Mouse (Mus musculus) lung, embryonic 16.5 days (tissue): ENCODE data around the gene Atp8b3. TPM values are rescaled to one million over a fixed set of nuclear protein-coding genes. Genes with fewer than 3 reads are reported as not detected.

Source experiments
- ATAC-seq: fragments of 200-750 bp; cut with Nextera tagmentation; 2 replicates; pipeline ENCODE4 v1.8.0; 2017; ENCODE audit warnings: low read depth, mild to moderate bottlenecking, moderate library complexity
- H3K27ac ChIP-seq: fragments of 300-500 bp; sonication (generic); 2 replicates; pipeline ENCODE4 v1.5.1; 2014; ENCODE audit warnings: mild to moderate bottlenecking, control low read depth, low read length
- H3K27me3 ChIP-seq: fragments of 300-500 bp; sonication (generic); 2 replicates; pipeline ENCODE4 v1.6.1; 2014; ENCODE audit warnings: low read depth, low read length, mixed read lengths; ENCODE audit not compliant: control insufficient read depth, insufficient read depth
- H3K36me3 ChIP-seq: fragments of 300-500 bp; sonication (generic); 2 replicates; pipeline ENCODE4 v1.6.1; 2014; ENCODE audit warnings: low read length; ENCODE audit not compliant: control insufficient read depth, insufficient read depth
- H3K4me1 ChIP-seq: fragments of 300-500 bp; sonication (generic); replicated peaks from 2 replicates; pipeline ENCODE4 v1.6.1; 2014; ENCODE audit warnings: low read length, mixed read lengths; ENCODE audit not compliant: control insufficient read depth, insufficient read depth
- H3K4me2 ChIP-seq: fragments of 300-500 bp; sonication (generic); 2 replicates; pipeline ENCODE4 v1.6.1; 2014; ENCODE audit warnings: low read depth, low read length, control low read depth
- H3K4me3 ChIP-seq: fragments of 300-500 bp; sonication (generic); 2 replicates; pipeline ENCODE4 v1.5.1; 2014; ENCODE audit warnings: mild to moderate bottlenecking, low read length, control low read depth
- H3K9ac ChIP-seq: fragments of 300-500 bp; sonication (generic); 2 replicates; pipeline ENCODE4 v1.6.1; 2014; ENCODE audit warnings: low read length, control low read depth
- H3K9me3 ChIP-seq: fragments of 300-500 bp; sonication (generic); 2 replicates; pipeline ENCODE4 v1.6.1; 2016; ENCODE audit warnings: low read length; ENCODE audit not compliant: control insufficient read depth
- WGBS: fragments of 180-500 bp; shearing (Covaris S2); extraction: QIAGEN DNeasy Blood & Tissue Kit; methylation state at CpG from one replicate; pipeline ENCODE4 v1.1.7; 2014; 5-methylcytosine and 5-hydroxymethylcytosine counted together
- polyA plus RNA-seq: library from polyadenylated mRNA; unstranded; fragments of >200 nt; fragmentation: Nextera tagmentation; extraction: Ambion mirVana; gene quantifications from 2 replicates; pipeline ENCODE4 v1.2.1, GENCODE M21; 2015

Atp8b3 gene
- polyA plus RNA-seq, 1 experiment from 2014 or later, result 0.09 TPM

GRCm38 (mm10) chr10:80509412-80510272 is 29.3 kb downstream of the Atp8b3 start:
- H3K36me3 ChIP-seq, result no peaks in the 10 kb centered on the region
- H3K9ac ChIP-seq, result peak overlapping the region; percentile 52
- peak overlapping the region; percentile 53 for H3K4me3 ChIP-seq
- peak; percentile 53 for ATAC-seq
- H3K27me3 ChIP-seq, result peaks cover 50% of the 10 kb centered on the region
- 0 out of 2 replicates have a peak, but pooled peaks cover 2% of the 10 kb centered on the region for H3K4me1 ChIP-seq
- H3K27ac ChIP-seq, result no peak overlapping the region
- H3K9me3 ChIP-seq, result no peaks in the 10 kb centered on the region
- 7% methylated on average over 20 of the region's 20 CpGs for WGBS
- H3K4me2 ChIP-seq, result peak overlapping the region; percentile 76

GRCm38 (mm10) chr10:80506222-80506621 is 32.7 kb downstream of the Atp8b3 start:
- Histone ChIP-seq H3K27me3 (peaks cover 58% of the 10 kb centered on the region), H3K36me3 (no peaks in the 10 kb centered on the region), H3K9ac (no peak overlapping the region), H3K27ac (no peak overlapping the region), H3K4me1 (0 out of 2 replicates have a peak, but pooled peaks cover 2% of the 10 kb centered on the region), H3K9me3 (no peaks in the 10 kb centered on the region), H3K4me3 (no peak overlapping the region), H3K4me2 (no peak overlapping the region)
- 0 out of 2 replicates have a peak, but pooled peaks have one; percentile 7 for ATAC-seq
- WGBS, result 0% methylated on average over 11 of the region's 11 CpGs

- no peak overlapping the region for H3K9ac ChIP-seq
- H3K4me1 ChIP-seq, result 0 out of 2 replicates have a peak, but pooled peaks cover 2% of the 10 kb centered on the region
- no peak overlapping the region for H3K4me3 ChIP-seq
- no peaks in the 10 kb centered on the region for H3K9me3 ChIP-seq
- H3K27ac ChIP-seq, result no peak overlapping the region
- no peaks in the 10 kb centered on the region for H3K36me3 ChIP-seq
- H3K27me3 ChIP-seq, result peaks cover 68% of the 10 kb centered on the region
- H3K4me2 ChIP-seq, result no peak overlapping the region
- no peak for ATAC-seq
- whole genome bisulfite sequencing, result 4% methylated on average over 9 of the region's 9 CpGs
Observed at GRCm38 (mm10) chr10:80504724-80505123, 34.2 kb downstream of the Atp8b3 start.

GRCm38 (mm10) chr10:80503599-80504220 is 35.2 kb downstream of the Atp8b3 start:
- ATAC-seq, result peak; percentile 82
- Histone ChIP-seq H3K36me3 (no peaks in the 10 kb centered on the region), H3K9me3 (no peaks in the 10 kb centered on the region), H3K4me2 (no peak overlapping the region), H3K27me3 (peaks cover 75% of the 10 kb centered on the region), H3K4me1 (no peaks in the 10 kb centered on the region), H3K27ac (no peak overlapping the region), H3K9ac (no peak overlapping the region), H3K4me3 (no peak overlapping the region)
- 2% methylated on average over 27 of the region's 27 CpGs for WGBS

GRCm38 (mm10) chr10:80502819-80503314 is 36.1 kb downstream of the Atp8b3 start:
- Histone ChIP-seq H3K9ac (no peak overlapping the region), H3K4me2 (no peak overlapping the region), H3K27me3 (peaks cover 78% of the 10 kb centered on the region), H3K27ac (no peak overlapping the region), H3K4me1 (no peaks in the 10 kb centered on the region), H3K4me3 (no peak overlapping the region), H3K9me3 (no peaks in the 10 kb centered on the region), H3K36me3 (no peaks in the 10 kb centered on the region)
- 4% methylated on average over 22 of the region's 22 CpGs for WGBS
- no peak for ATAC-seq

GRCm38 (mm10) chr10:80502291-80502690 is 36.6 kb downstream of the Atp8b3 start:
- 3% methylated on average over 7 of the region's 7 CpGs for WGBS
- Histone ChIP-seq H3K9me3 (no peaks in the 10 kb centered on the region), H3K27me3 (peaks cover 80% of the 10 kb centered on the region), H3K4me3 (no peak overlapping the region), H3K36me3 (no peaks in the 10 kb centered on the region), H3K4me1 (no peaks in the 10 kb centered on the region), H3K27ac (no peak overlapping the region), H3K9ac (no peak overlapping the region), H3K4me2 (no peak overlapping the region)
- no peak for ATAC-seq

GRCm38 (mm10) chr10:80496421-80496820 is 42.5 kb downstream of the Atp8b3 start:
- WGBS, result 2% methylated on average over 20 of the region's 20 CpGs
- Histone ChIP-seq H3K27me3 (peaks cover 98% of the 10 kb centered on the region), H3K4me1 (peaks cover 14% of the 10 kb centered on the region), H3K4me3 (no peak overlapping the region), H3K4me2 (no peak overlapping the region), H3K9me3 (no peaks in the 10 kb centered on the region), H3K9ac (no peak overlapping the region), H3K36me3 (no peaks in the 10 kb centered on the region), H3K27ac (no peak overlapping the region)
- ATAC-seq, result no peak

- H3K27ac ChIP-seq, result no peak overlapping the region
- peaks cover 14% of the 10 kb centered on the region for H3K4me1 ChIP-seq
- no peaks in the 10 kb centered on the region for H3K9me3 ChIP-seq
- no peak overlapping the region for H3K9ac ChIP-seq
- WGBS, result 0% methylated on average over 35 of the region's 35 CpGs
- H3K27me3 ChIP-seq, result peaks cover 98% of the 10 kb centered on the region
- H3K4me2 ChIP-seq, result peak overlapping the region; percentile 70
- ATAC-seq, result no peak
- H3K4me3 ChIP-seq, result peak overlapping the region; percentile 45
- H3K36me3 ChIP-seq, result no peaks in the 10 kb centered on the region
Observed at GRCm38 (mm10) chr10:80495901-80496300, 43.0 kb downstream of the Atp8b3 start.

- WGBS, result under 1% methylated on average over 31 of the region's 42 CpGs
- Histone ChIP-seq H3K27ac (no peak within 1 kb of the TSS), H3K9me3 (no peaks in the 10 kb centered on the region), H3K36me3 (no peaks in the 10 kb centered on the region), H3K4me1 (peaks cover 20% of the 10 kb centered on the region), H3K27me3 (peaks cover 98% of the 10 kb centered on the region), H3K9ac (peak within 1 kb of the TSS; percentile 26; the same call in 1 of the 2 replicates), H3K4me2 (peak within 1 kb of the TSS; percentile 70), H3K4me3 (peak within 1 kb of the TSS; percentile 45)
- ATAC-seq, result peak; percentile 29; the same call in 1 of the 2 replicates
Observed at GRCm38 (mm10) chr10:80494732-80495131, 44.2 kb downstream of the Atp8b3 start, which contains the start of gene Onecut3. Onecut3 (plus strand) TSS chr10:80494835.
